Mouse (Mus musculus) kidney, adult 2 months (tissue): Measurements from ENCODE around the gene Slc31a1.

Experiments used
- CTCF ChIP-seq: fragments of 200-500 bp; conservative IDR thresholded peaks from 2 replicates; pipeline ENCODE4 v1.5.1; 2011; ENCODE audit warnings: low read depth, mild to moderate bottlenecking, control low read depth, low read length, moderate library complexity, mixed read lengths; ENCODE audit not compliant: insufficient read depth, insufficient read length
- POLR2A ChIP-seq: fragments of 200-500 bp; IDR thresholded peaks from one replicate; pipeline ENCODE4 v1.6.1; 2011; ENCODE audit warnings: low read depth, low read length, control low read depth

- TF ChIP-seq CTCF: no peak
- TF ChIP-seq POLR2A: no peak
Measured at GRCm38 (mm10) chr4:62367586-62367985, 7.1 kb downstream of the Slc31a1 start.
